Mouse (Mus musculus) heart, embryonic 14.5 days (tissue): ENCODE measurements at regions not wholly inside any gene's neighbourhood (a gene's known extent, or its start where the extent isn't known, plus 50 kb on each side); places are given as distances from the start of the nearest gene placed in this dataset.

ENCODE experiments used
- ATAC-seq: fragments of 200-750 bp; cut with Nextera tagmentation; 2 replicates; pipeline ENCODE4 v1.8.0; 2017; ENCODE audit warnings: low read depth, moderate TSS enrichment; ENCODE audit not compliant: insufficient number of reproducible peaks, insufficient read depth, low FRiP score
- H3K27ac ChIP-seq, 2 experiments: fragments of 200-500 bp in 1 of 2; fragments of 300-500 bp in 1 of 2; sonication (generic) in 1 of 2; replicated peaks in 1 of 2; 2 replicates each; pipeline ENCODE4 v1.5.1; 2012 to 2014; ENCODE audit warnings: low read depth in 2 of 2, low read length in 2 of 2, control low read depth in 1 of 2, mild to moderate bottlenecking in 1 of 2, mixed read lengths in 1 of 2; ENCODE audit not compliant: control insufficient read depth in 1 of 2, insufficient read depth in 1 of 2
- H3K27me3 ChIP-seq: fragments of 300-500 bp; sonication (generic); 2 replicates; pipeline ENCODE4 v1.6.1; 2014; ENCODE audit warnings: mild to moderate bottlenecking, low read length, control low read depth; ENCODE audit not compliant: control insufficient read depth, insufficient read depth
- H3K36me3 ChIP-seq: fragments of 300-500 bp; sonication (generic); 2 replicates; pipeline ENCODE4 v1.6.1; 2014; ENCODE audit warnings: mild to moderate bottlenecking, control low read depth, low read length, mixed read lengths; ENCODE audit not compliant: control insufficient read depth, insufficient read depth
- H3K4me1 ChIP-seq, 2 experiments: fragments of 200-500 bp in 1 of 2; fragments of 300-500 bp in 1 of 2; sonication (generic) in 1 of 2; 2 replicates each; pipeline ENCODE4 v1.6.1; 2012 to 2014; ENCODE audit warnings: low read length in 2 of 2, control low read depth in 1 of 2, mixed read lengths in 1 of 2; ENCODE audit not compliant: control insufficient read depth in 2 of 2, insufficient read depth in 2 of 2
- H3K4me2 ChIP-seq: fragments of 300-500 bp; sonication (generic); 2 replicates; pipeline ENCODE4 v1.6.1; 2014; ENCODE audit warnings: mild to moderate bottlenecking, low read length
- H3K4me3 ChIP-seq, 2 experiments: fragments of 200-500 bp in 1 of 2; fragments of 300-500 bp in 1 of 2; sonication (generic) in 1 of 2; 2 replicates each; pipeline ENCODE4 v1.5.1; 2012 to 2014; ENCODE audit warnings: low read length in 2 of 2, mild to moderate bottlenecking in 2 of 2, control low read depth in 1 of 2, low read depth in 1 of 2, moderate library complexity in 1 of 2; ENCODE audit not compliant: control insufficient read depth in 1 of 2, insufficient read depth in 1 of 2
- H3K9ac ChIP-seq: fragments of 300-500 bp; sonication (generic); 2 replicates; pipeline ENCODE4 v1.6.1; 2014; ENCODE audit warnings: mild to moderate bottlenecking, low read length
- H3K9me3 ChIP-seq: fragments of 300-500 bp; sonication (generic); 2 replicates; pipeline ENCODE4 v1.6.1; 2016; ENCODE audit warnings: low read length, control low read depth; ENCODE audit not compliant: control insufficient read depth
- WGBS: fragments of 180-500 bp; shearing (Covaris S2); extraction: QIAGEN DNeasy Blood & Tissue Kit; methylation state at CpG from one replicate; pipeline ENCODE4 v1.1.7; 2014; 5-methylcytosine and 5-hydroxymethylcytosine counted together

- Histone ChIP-seq H3K27me3 (no peaks in the 10 kb centered on the region), H3K4me3 (no peak overlapping the region), H3K4me2 (no peak overlapping the region), H3K9ac (no peak overlapping the region), H3K4me1 (no peaks in the 10 kb centered on the region), H3K9me3 (no peaks in the 10 kb centered on the region), H3K27ac (no peak overlapping the region), H3K36me3 (no peaks in the 10 kb centered on the region)
- 77% methylated on average over 8 of the region's 8 CpGs for WGBS
- ATAC-seq = no peak
These were observed 190.5 kb downstream of the Prkcq start for GRCm38 (mm10) chr2:11362205-11362994.

- ATAC-seq = no peak
These were observed 187.4 kb downstream of the Prkcq start for GRCm38 (mm10) chr2:11359280-11359679.

GRCm38 (mm10) chr2:11356714-11357113 lies 184.8 kb downstream of the Prkcq start:
- Histone ChIP-seq H3K4me2 (no peak overlapping the region), H3K27me3 (no peaks in the 10 kb centered on the region), H3K36me3 (no peaks in the 10 kb centered on the region), H3K27ac (no peak overlapping the region), H3K9me3 (peaks cover 10% of the 10 kb centered on the region; the same call in 1 of the 2 replicates), H3K4me3 (no peak overlapping the region), H3K4me1 (no peaks in the 10 kb centered on the region), H3K9ac (no peak overlapping the region)
- no peak for ATAC-seq
- 60% methylated on average over 5 of the region's 5 CpGs for WGBS

More at GRCm38 (mm10) chr2:11359280-11359679, 187.4 kb downstream of the Prkcq start:
- no peak overlapping the region for H3K4me2 ChIP-seq
- no peak overlapping the region for H3K4me3 ChIP-seq
- no peak overlapping the region for H3K27ac ChIP-seq
- no peaks in the 10 kb centered on the region for H3K36me3 ChIP-seq
- H3K27me3 ChIP-seq = no peaks in the 10 kb centered on the region
- H3K4me1 ChIP-seq = no peaks in the 10 kb centered on the region
- 82% methylated on average over 4 of the region's 4 CpGs for WGBS
- H3K9ac ChIP-seq = no peak overlapping the region
- H3K9me3 ChIP-seq = peaks cover 10% of the 10 kb centered on the region; the same call in 1 of the 2 replicates

- H3K4me2 ChIP-seq = no peak overlapping the region
- peaks cover 10% of the 10 kb centered on the region; the same call in 1 of the 2 replicates for H3K9me3 ChIP-seq
- no peak overlapping the region for H3K9ac ChIP-seq
- ATAC-seq = no peak
- H3K27me3 ChIP-seq = no peaks in the 10 kb centered on the region
- H3K4me1 ChIP-seq = no peaks in the 10 kb centered on the region
- no peak overlapping the region for H3K4me3 ChIP-seq
- no peaks in the 10 kb centered on the region for H3K36me3 ChIP-seq
- 87% methylated on average over 5 of the region's 5 CpGs for WGBS
- no peak overlapping the region for H3K27ac ChIP-seq
These were observed 183.7 kb downstream of the Prkcq start for GRCm38 (mm10) chr2:11355594-11355993.
